Mouse (Mus musculus) kidney, embryonic 16.5 days (tissue): ENCODE data around the gene Shroom3. TPM values are rescaled to one million over a fixed set of nuclear protein-coding genes. Genes with fewer than 3 reads are reported as not detected.

Experiments
- ATAC-seq: fragments of 200-750 bp; cut with Nextera tagmentation; 2 replicates; pipeline ENCODE4 v1.8.0; 2017; ENCODE audit warnings: moderate TSS enrichment; ENCODE audit not compliant: low FRiP score, low TSS enrichment
- H3K27ac ChIP-seq: fragments of 300-500 bp; sonication (generic); 2 replicates; pipeline ENCODE4 v1.5.1; 2014; ENCODE audit warnings: low read length
- H3K27me3 ChIP-seq: fragments of 300-500 bp; sonication (generic); 2 replicates; pipeline ENCODE4 v1.6.1; 2014; ENCODE audit warnings: low read length, control low read depth, mixed read lengths; ENCODE audit not compliant: insufficient read depth
- H3K36me3 ChIP-seq: fragments of 300-500 bp; sonication (generic); 2 replicates; pipeline ENCODE4 v1.6.1; 2014; ENCODE audit warnings: low read length, control low read depth, mixed read lengths; ENCODE audit not compliant: insufficient read depth
- H3K4me1 ChIP-seq: fragments of 300-500 bp; sonication (generic); 2 replicates; pipeline ENCODE4 v1.6.1; 2014; ENCODE audit warnings: low read length, control low read depth, mixed read lengths; ENCODE audit not compliant: insufficient read depth
- H3K4me2 ChIP-seq: fragments of 300-500 bp; sonication (generic); replicated peaks from 2 replicates; pipeline ENCODE4 v1.6.1; 2014; ENCODE audit warnings: low read depth, low read length
- H3K4me3 ChIP-seq: fragments of 300-500 bp; sonication (generic); 2 replicates; pipeline ENCODE4 v1.5.1; 2014; ENCODE audit warnings: mild to moderate bottlenecking, low read length
- H3K9ac ChIP-seq: fragments of 300-500 bp; sonication (generic); replicated peaks from 2 replicates; pipeline ENCODE4 v1.6.1; 2014; ENCODE audit warnings: low read length
- H3K9me3 ChIP-seq: fragments of 300-500 bp; sonication (generic); 2 replicates; pipeline ENCODE4 v1.6.1; 2016; ENCODE audit warnings: low read length, control low read depth
- WGBS: fragments of 180-500 bp; shearing (Covaris S2); extraction: QIAGEN DNeasy Blood & Tissue Kit; methylation state at CpG from one replicate; pipeline ENCODE4 v1.1.7; 2014; 5-methylcytosine and 5-hydroxymethylcytosine counted together
- polyA plus RNA-seq: library from polyadenylated mRNA; unstranded; fragments of >200 nt; fragmentation: Nextera tagmentation; extraction: Ambion mirVana; gene quantifications from 2 replicates; pipeline ENCODE4 v1.2.1, GENCODE M21; 2015

Gene Shroom3
- polyA plus RNA-seq, 1 experiment from 2014 or later, result 8.3 TPM

- H3K36me3 ChIP-seq, result peaks cover 7% of the 10 kb centered on the region
- H3K9ac ChIP-seq, result peak overlapping the region; percentile 49
- peak overlapping the region; percentile 50 for H3K4me2 ChIP-seq
- H3K4me3 ChIP-seq, result peak overlapping the region; percentile 30
- peaks cover 30% of the 10 kb centered on the region for H3K4me1 ChIP-seq
- no peaks in the 10 kb centered on the region for H3K27me3 ChIP-seq
- ATAC-seq, result peak; percentile 88
- no peaks in the 10 kb centered on the region for H3K9me3 ChIP-seq
- WGBS, result 11% methylated on average over 17 of the region's 17 CpGs
- H3K27ac ChIP-seq, result peak overlapping the region; percentile 80
These were observed 241.7 kb downstream of the Shroom3 start for GRCm38 (mm10) chr5:92924851-92925477.

DNA sequence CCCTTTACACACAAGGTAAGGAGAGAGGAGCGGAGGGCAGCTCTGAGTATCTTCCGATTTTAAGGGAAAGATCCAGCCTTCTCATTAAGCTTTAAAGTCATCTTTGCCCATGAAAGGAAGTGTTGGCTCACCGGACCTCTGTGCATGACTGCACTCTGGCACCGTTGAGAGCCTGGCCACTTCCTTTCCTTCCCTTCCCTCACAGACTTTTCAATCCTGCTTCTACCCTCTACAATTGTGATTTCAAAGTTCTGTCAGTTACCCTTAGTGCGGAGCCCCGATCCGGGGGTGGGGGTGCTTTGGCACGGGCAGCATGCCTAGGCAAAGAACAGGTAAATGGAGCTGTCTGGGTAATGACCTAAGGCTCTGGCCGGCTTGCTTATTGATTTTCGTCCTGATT, 244.4 kb downstream of the Shroom3 start:
- Histone ChIP-seq H3K4me1 (peaks cover 55% of the 10 kb centered on the region), H3K9ac (peak overlapping the region; percentile 20; the same call in 1 of the 2 replicates), H3K36me3 (no peaks in the 10 kb centered on the region), H3K9me3 (no peaks in the 10 kb centered on the region), H3K27ac (peak overlapping the region; percentile 47), H3K4me3 (no peak overlapping the region), H3K27me3 (no peaks in the 10 kb centered on the region), H3K4me2 (no peak overlapping the region)
- no peak for ATAC-seq
- WGBS, result 59% methylated on average over 10 of the region's 10 CpGs

DNA sequence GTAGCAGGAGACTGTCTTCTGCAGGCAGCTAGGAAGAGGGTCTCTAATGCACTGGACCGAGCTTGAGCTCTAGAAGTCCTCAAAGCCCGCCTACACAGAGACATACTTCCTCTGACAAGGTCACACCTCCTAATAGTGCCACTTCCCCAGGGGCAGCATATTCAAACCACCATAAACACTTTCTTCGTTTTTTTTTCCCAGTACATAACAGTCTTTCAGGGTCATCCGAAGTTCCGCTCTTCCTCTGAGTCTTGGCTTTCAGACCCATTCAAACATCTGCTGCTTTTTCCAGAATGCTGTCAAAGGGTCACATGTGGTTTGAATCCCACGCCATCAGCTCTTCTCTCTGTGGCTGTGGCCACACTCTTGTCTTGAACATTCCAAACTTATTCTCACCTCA, 247.3 kb downstream of the Shroom3 start:
- peak; percentile 24; the same call in 1 of the 2 replicates for ATAC-seq
- Histone ChIP-seq H3K4me2 (no peak overlapping the region), H3K27me3 (no peaks in the 10 kb centered on the region), H3K4me3 (no peak overlapping the region), H3K9me3 (no peaks in the 10 kb centered on the region), H3K9ac (no peak overlapping the region), H3K4me1 (peaks cover 46% of the 10 kb centered on the region), H3K36me3 (peaks cover 5% of the 10 kb centered on the region; the same call in 1 of the 2 replicates), H3K27ac (no peak overlapping the region)
- 37% methylated on average over 6 of the region's 6 CpGs for WGBS

- peaks cover 5% of the 10 kb centered on the region; the same call in 1 of the 2 replicates for H3K36me3 ChIP-seq
- no peak overlapping the region for H3K9ac ChIP-seq
- no peaks in the 10 kb centered on the region for H3K27me3 ChIP-seq
- peak; percentile 68 for ATAC-seq
- no peak overlapping the region for H3K4me3 ChIP-seq
- H3K4me1 ChIP-seq, result peaks cover 41% of the 10 kb centered on the region
- H3K27ac ChIP-seq, result peak overlapping the region; percentile 58
- no peak overlapping the region for H3K4me2 ChIP-seq
- 18% methylated on average over 16 of the region's 16 CpGs for WGBS
- H3K9me3 ChIP-seq, result no peaks in the 10 kb centered on the region
These were observed 248.1 kb downstream of the Shroom3 start for GRCm38 (mm10) chr5:92931298-92931697.

- Histone ChIP-seq H3K4me1 (peaks cover 38% of the 10 kb centered on the region), H3K4me2 (no peak overlapping the region), H3K4me3 (no peak overlapping the region), H3K9me3 (no peaks in the 10 kb centered on the region), H3K36me3 (peaks cover 5% of the 10 kb centered on the region), H3K9ac (no peak overlapping the region), H3K27ac (no peak overlapping the region), H3K27me3 (no peaks in the 10 kb centered on the region)
- no peak for ATAC-seq
- 74% methylated on average over 10 of the region's 10 CpGs for WGBS
These were observed 249.8 kb downstream of the Shroom3 start for GRCm38 (mm10) chr5:92933010-92933409.

DNA sequence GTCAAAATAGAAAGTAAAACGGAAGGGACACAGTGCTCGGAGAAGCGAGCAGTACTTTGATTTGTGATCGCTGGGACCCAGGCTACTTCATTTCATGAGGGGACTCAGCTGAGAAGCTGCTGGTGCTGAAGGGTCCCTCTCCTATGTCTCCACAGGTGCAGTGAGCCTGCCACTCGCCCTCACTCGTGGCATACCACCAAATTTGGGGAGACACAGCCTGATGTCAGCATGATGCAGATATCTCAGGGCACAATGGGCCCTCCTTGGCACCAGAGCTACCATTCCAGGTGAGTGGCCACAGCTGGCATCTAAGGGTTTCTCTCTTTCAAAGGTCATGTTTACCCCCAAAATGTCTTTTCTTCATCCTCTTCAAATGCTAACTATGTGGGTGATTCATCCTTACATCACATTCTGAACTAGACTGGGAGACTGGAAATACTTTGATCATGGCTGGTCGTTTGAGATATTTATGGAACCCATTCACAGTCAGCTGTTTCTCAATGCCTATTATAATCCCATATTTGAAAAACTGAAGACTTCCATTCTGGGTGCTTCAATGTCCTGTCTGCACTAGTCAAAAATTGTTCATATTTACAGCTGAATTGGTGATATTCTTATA, 250.5 kb downstream of the Shroom3 start:
- no peak overlapping the region for H3K4me3 ChIP-seq
- no peak overlapping the region for H3K4me2 ChIP-seq
- 79% methylated on average over 7 of the region's 7 CpGs for WGBS
- H3K9me3 ChIP-seq, result no peaks in the 10 kb centered on the region
- H3K36me3 ChIP-seq, result peaks cover 6% of the 10 kb centered on the region
- H3K4me1 ChIP-seq, result peaks cover 37% of the 10 kb centered on the region
- no peak overlapping the region for H3K9ac ChIP-seq
- H3K27me3 ChIP-seq, result no peaks in the 10 kb centered on the region
- no peak overlapping the region for H3K27ac ChIP-seq
- no peak for ATAC-seq

DNA sequence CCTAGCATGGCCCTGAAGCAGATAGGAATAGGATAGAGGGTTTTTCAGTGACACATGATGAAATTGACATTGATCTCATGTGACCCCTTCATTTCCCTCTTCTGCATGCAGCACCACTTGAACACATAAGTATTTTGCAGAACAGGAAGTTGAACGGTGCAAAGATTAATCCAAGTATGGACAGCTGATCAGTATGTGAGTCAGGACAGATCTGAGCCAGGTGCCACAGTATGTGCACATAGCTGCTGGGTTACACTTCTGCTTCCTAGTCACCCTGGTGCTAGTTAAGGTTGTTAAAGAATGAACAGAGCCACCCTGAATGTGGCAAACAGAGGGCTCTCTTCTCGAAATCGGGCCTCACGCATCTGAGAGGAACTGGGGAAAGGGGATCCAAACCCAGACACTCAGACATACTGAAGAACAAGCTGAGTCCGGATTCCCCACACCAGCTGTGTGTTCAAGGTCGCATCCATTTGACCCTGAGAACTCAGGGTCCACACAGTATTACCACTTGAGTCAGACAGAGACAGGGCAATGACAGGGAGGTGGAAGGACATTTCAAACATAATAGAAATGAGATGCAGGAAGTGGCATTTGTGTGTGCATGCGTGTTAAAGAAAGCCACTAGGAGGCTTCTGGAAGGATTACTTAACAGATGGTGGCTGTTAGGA, 251.2 kb downstream of the Shroom3 start:
- H3K36me3 ChIP-seq, result peaks cover 11% of the 10 kb centered on the region
- no peak overlapping the region for H3K4me3 ChIP-seq
- no peak overlapping the region for H3K9ac ChIP-seq
- peaks cover 37% of the 10 kb centered on the region for H3K4me1 ChIP-seq
- H3K27me3 ChIP-seq, result no peaks in the 10 kb centered on the region
- 85% methylated on average over 7 of the region's 7 CpGs for WGBS
- H3K9me3 ChIP-seq, result no peaks in the 10 kb centered on the region
- no peak for ATAC-seq
- no peak overlapping the region for H3K27ac ChIP-seq
- H3K4me2 ChIP-seq, result no peak overlapping the region

- H3K4me1 ChIP-seq, result peaks cover 26% of the 10 kb centered on the region
- 86% methylated on average over 8 of the region's 8 CpGs for WGBS
- no peak overlapping the region for H3K4me3 ChIP-seq
- H3K27ac ChIP-seq, result no peak overlapping the region
- H3K36me3 ChIP-seq, result peaks cover 26% of the 10 kb centered on the region
- ATAC-seq, result no peak
- no peaks in the 10 kb centered on the region for H3K27me3 ChIP-seq
- no peak overlapping the region for H3K9ac ChIP-seq
- H3K9me3 ChIP-seq, result peaks cover 13% of the 10 kb centered on the region
- H3K4me2 ChIP-seq, result no peak overlapping the region
These were observed 252.6 kb downstream of the Shroom3 start for GRCm38 (mm10) chr5:92935883-92936282.

- Histone ChIP-seq H3K4me2 (no peak overlapping the region), H3K36me3 (peaks cover 44% of the 10 kb centered on the region), H3K27ac (no peak overlapping the region), H3K4me3 (no peak overlapping the region), H3K27me3 (no peaks in the 10 kb centered on the region), H3K4me1 (peaks cover 9% of the 10 kb centered on the region; the same call in 1 of the 2 replicates), H3K9me3 (peaks cover 31% of the 10 kb centered on the region), H3K9ac (no peak overlapping the region)
- WGBS, result 83% methylated on average over 4 of the region's 4 CpGs
- no peak for ATAC-seq
These were observed 254.5 kb downstream of the Shroom3 start for GRCm38 (mm10) chr5:92937701-92938100.
